Mouse (Mus musculus): ENCODE measurements at regions not wholly inside any gene's neighbourhood (a gene's known extent, or its start where the extent isn't known, plus 50 kb on each side); places are given as distances from the start of the nearest gene placed in this dataset.

- 89% methylated on average over 4 of the region's 4 CpGs for WGBS
- Histone ChIP-seq H3K4me1 (ENCODE audit: control insufficient read depth, insufficient read depth, low read depth, low read length) (no peaks in the 10 kb centered on the region), H3K36me3 (ENCODE audit: control insufficient read depth, insufficient read depth, low read length) (no peaks in the 10 kb centered on the region), H3K9me3 (ENCODE audit: control insufficient read depth, low read length) (no peaks in the 10 kb centered on the region), H3K9ac (ENCODE audit: low read depth, low read length) (no peak overlapping the region), H3K4me3 (ENCODE audit: low read length) (no peak overlapping the region), H3K4me2 (ENCODE audit: low read length) (no peak overlapping the region), H3K27ac (ENCODE audit: low read depth, low read length) (no peak overlapping the region), H3K27me3 (replicated peaks; ENCODE audit: control insufficient read depth, insufficient read depth, low read length) (no peaks in the 10 kb centered on the region)
- ATAC-seq = no peak
These were observed 543.9 kb downstream of the Plcl1 start for GRCm38 (mm10) chr1:55949606-55950005.

- no peak for ATAC-seq
- no peaks in the 10 kb centered on the region for H3K27me3 ChIP-seq (replicated peaks; ENCODE audit: control insufficient read depth, insufficient read depth, low read length)
- H3K9me3 ChIP-seq (ENCODE audit: control insufficient read depth, low read length) = no peaks in the 10 kb centered on the region
- WGBS = 86% methylated on average over 11 of the region's 11 CpGs
- H3K4me1 ChIP-seq (ENCODE audit: control insufficient read depth, insufficient read depth, low read depth, low read length) = no peaks in the 10 kb centered on the region
- H3K36me3 ChIP-seq (ENCODE audit: control insufficient read depth, insufficient read depth, low read length) = no peaks in the 10 kb centered on the region
- no peak overlapping the region for H3K4me2 ChIP-seq (ENCODE audit: low read length)
- no peak overlapping the region for H3K9ac ChIP-seq (ENCODE audit: low read depth, low read length)
- no peak overlapping the region for H3K4me3 ChIP-seq (ENCODE audit: low read length)
- no peak overlapping the region for H3K27ac ChIP-seq (ENCODE audit: low read depth, low read length)
These were observed 552.2 kb downstream of the Plcl1 start for GRCm38 (mm10) chr1:55957804-55958445.

- Histone ChIP-seq H3K4me2 (ENCODE audit: low read length) (no peak overlapping the region), H3K27ac (ENCODE audit: low read depth, low read length) (no peak overlapping the region), H3K36me3 (ENCODE audit: control insufficient read depth, insufficient read depth, low read length) (no peaks in the 10 kb centered on the region), H3K9me3 (ENCODE audit: control insufficient read depth, low read length) (no peaks in the 10 kb centered on the region), H3K9ac (ENCODE audit: low read depth, low read length) (no peak overlapping the region), H3K27me3 (replicated peaks; ENCODE audit: control insufficient read depth, insufficient read depth, low read length) (no peaks in the 10 kb centered on the region), H3K4me3 (ENCODE audit: low read length) (no peak overlapping the region), H3K4me1 (ENCODE audit: control insufficient read depth, insufficient read depth, low read depth, low read length) (no peaks in the 10 kb centered on the region)
- peak; percentile 82 for ATAC-seq
- WGBS = 13% methylated on average over 6 of the region's 6 CpGs
These were observed 554.6 kb downstream of the Plcl1 start for GRCm38 (mm10) chr1:55960291-55960690.

DNA sequence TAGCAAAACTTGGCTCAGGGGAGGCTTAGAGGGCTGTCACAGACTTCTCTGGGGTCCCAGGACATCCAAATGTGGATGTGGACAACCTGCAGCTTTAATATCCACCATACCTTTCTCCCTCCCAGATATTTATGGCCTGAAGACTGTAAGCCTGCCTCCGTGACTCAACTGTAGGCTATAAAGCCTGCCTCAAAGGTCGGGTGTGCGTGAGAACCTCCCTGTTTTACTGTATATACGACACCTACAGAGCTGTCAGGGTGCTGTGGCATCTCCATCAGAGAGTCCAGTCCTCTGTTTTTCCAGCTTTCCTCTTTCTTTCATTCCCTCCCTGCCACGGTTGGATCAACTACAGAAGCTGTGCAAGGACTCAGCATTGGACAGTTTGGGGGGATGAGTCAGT lies 558.1 kb downstream of the Plcl1 start:
- Histone ChIP-seq H3K36me3 (ENCODE audit: control insufficient read depth, insufficient read depth, low read length) (no peaks in the 10 kb centered on the region), H3K4me1 (ENCODE audit: control insufficient read depth, insufficient read depth, low read depth, low read length) (no peaks in the 10 kb centered on the region), H3K9me3 (ENCODE audit: control insufficient read depth, low read length) (no peaks in the 10 kb centered on the region), H3K4me2 (ENCODE audit: low read length) (no peak overlapping the region), H3K27me3 (replicated peaks; ENCODE audit: control insufficient read depth, insufficient read depth, low read length) (no peaks in the 10 kb centered on the region), H3K9ac (ENCODE audit: low read depth, low read length) (no peak overlapping the region), H3K27ac (ENCODE audit: low read depth, low read length) (no peak overlapping the region), H3K4me3 (ENCODE audit: low read length) (no peak overlapping the region)
- WGBS = 89% methylated on average over 5 of the region's 5 CpGs
- no peak for ATAC-seq

DNA sequence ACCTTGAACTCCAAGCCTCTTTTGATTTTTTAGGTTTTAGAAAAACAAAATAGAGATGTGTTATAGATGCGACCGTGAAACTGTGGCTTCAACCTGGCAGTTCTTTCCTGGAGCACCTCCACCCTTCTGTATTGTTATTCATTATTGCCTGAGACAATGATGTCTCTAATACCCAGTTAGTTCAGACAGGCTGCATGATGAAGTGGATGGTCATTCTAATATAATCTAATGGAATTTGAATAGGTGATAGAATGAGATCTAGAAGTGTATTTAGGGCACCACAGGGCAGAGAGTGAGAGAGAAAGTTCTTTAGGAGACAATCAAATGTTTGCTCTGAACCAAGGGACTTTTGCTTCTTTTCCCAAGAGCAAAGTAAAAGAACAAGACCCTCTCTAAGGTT lies 560.6 kb downstream of the Plcl1 start:
- Histone ChIP-seq H3K27ac (ENCODE audit: low read depth, low read length) (no peak overlapping the region), H3K9me3 (ENCODE audit: control insufficient read depth, low read length) (no peaks in the 10 kb centered on the region), H3K4me1 (ENCODE audit: control insufficient read depth, insufficient read depth, low read depth, low read length) (no peaks in the 10 kb centered on the region), H3K9ac (ENCODE audit: low read depth, low read length) (no peak overlapping the region), H3K36me3 (ENCODE audit: control insufficient read depth, insufficient read depth, low read length) (no peaks in the 10 kb centered on the region), H3K27me3 (replicated peaks; ENCODE audit: control insufficient read depth, insufficient read depth, low read length) (no peaks in the 10 kb centered on the region), H3K4me3 (ENCODE audit: low read length) (no peak overlapping the region), H3K4me2 (ENCODE audit: low read length) (no peak overlapping the region)
- WGBS = 87% methylated on average over 2 of the region's 2 CpGs
- no peak for ATAC-seq

- no peak for ATAC-seq
- WGBS = 88% methylated on average over 7 of the region's 7 CpGs
These were observed 562.1 kb downstream of the Plcl1 start for GRCm38 (mm10) chr1:55967869-55968268.

GRCm38 (mm10) chr1:55977796-55978195 lies 572.1 kb downstream of the Plcl1 start:
- H3K27me3 ChIP-seq (replicated peaks; ENCODE audit: control insufficient read depth, insufficient read depth, low read length) = no peaks in the 10 kb centered on the region
- no peak overlapping the region for H3K9ac ChIP-seq (ENCODE audit: low read depth, low read length)
- H3K4me2 ChIP-seq (ENCODE audit: low read length) = no peak overlapping the region
- no peaks in the 10 kb centered on the region for H3K36me3 ChIP-seq (ENCODE audit: control insufficient read depth, insufficient read depth, low read length)
- ATAC-seq = no peak
- H3K9me3 ChIP-seq (ENCODE audit: control insufficient read depth, low read length) = no peaks in the 10 kb centered on the region
- no peak overlapping the region for H3K4me3 ChIP-seq (ENCODE audit: low read length)
- no peaks in the 10 kb centered on the region for H3K4me1 ChIP-seq (ENCODE audit: control insufficient read depth, insufficient read depth, low read depth, low read length)
- WGBS = 85% methylated on average over 3 of the region's 3 CpGs
- no peak overlapping the region for H3K27ac ChIP-seq (ENCODE audit: low read depth, low read length)

More at GRCm38 (mm10) chr1:55967869-55968268, 562.1 kb downstream of the Plcl1 start:
- H3K4me3 ChIP-seq (ENCODE audit: low read length) = no peak overlapping the region
- H3K9ac ChIP-seq (ENCODE audit: low read depth, low read length) = no peak overlapping the region
- no peak overlapping the region for H3K4me2 ChIP-seq (ENCODE audit: low read length)
- H3K27me3 ChIP-seq (replicated peaks; ENCODE audit: control insufficient read depth, insufficient read depth, low read length) = no peaks in the 10 kb centered on the region
- no peaks in the 10 kb centered on the region for H3K9me3 ChIP-seq (ENCODE audit: control insufficient read depth, low read length)
- H3K27ac ChIP-seq (ENCODE audit: low read depth, low read length) = no peak overlapping the region
- no peaks in the 10 kb centered on the region for H3K36me3 ChIP-seq (ENCODE audit: control insufficient read depth, insufficient read depth, low read length)
- H3K4me1 ChIP-seq (ENCODE audit: control insufficient read depth, insufficient read depth, low read depth, low read length) = no peaks in the 10 kb centered on the region

GRCm38 (mm10) chr1:55983522-55984066 lies 577.9 kb downstream of the Plcl1 start:
- Histone ChIP-seq H3K4me2 (ENCODE audit: low read length) (no peak overlapping the region), H3K27ac (ENCODE audit: low read depth, low read length) (no peak overlapping the region), H3K4me1 (ENCODE audit: control insufficient read depth, insufficient read depth, low read depth, low read length) (no peaks in the 10 kb centered on the region), H3K9me3 (ENCODE audit: control insufficient read depth, low read length) (no peaks in the 10 kb centered on the region), H3K4me3 (ENCODE audit: low read length) (no peak overlapping the region), H3K9ac (ENCODE audit: low read depth, low read length) (no peak overlapping the region), H3K36me3 (ENCODE audit: control insufficient read depth, insufficient read depth, low read length) (no peaks in the 10 kb centered on the region), H3K27me3 (replicated peaks; ENCODE audit: control insufficient read depth, insufficient read depth, low read length) (no peaks in the 10 kb centered on the region)
- peak; percentile 74 for ATAC-seq
- 61% methylated on average over 5 of the region's 5 CpGs for WGBS

GRCm38 (mm10) chr1:55997074-55997473 lies 591.4 kb downstream of the Plcl1 start:
- ATAC-seq = no peak
- Histone ChIP-seq H3K9me3 (ENCODE audit: control insufficient read depth, low read length) (no peaks in the 10 kb centered on the region), H3K4me2 (ENCODE audit: low read length) (no peak overlapping the region), H3K27ac (ENCODE audit: low read depth, low read length) (no peak overlapping the region), H3K36me3 (ENCODE audit: control insufficient read depth, insufficient read depth, low read length) (no peaks in the 10 kb centered on the region), H3K27me3 (replicated peaks; ENCODE audit: control insufficient read depth, insufficient read depth, low read length) (no peaks in the 10 kb centered on the region), H3K4me1 (ENCODE audit: control insufficient read depth, insufficient read depth, low read depth, low read length) (no peaks in the 10 kb centered on the region), H3K4me3 (ENCODE audit: low read length) (no peak overlapping the region), H3K9ac (ENCODE audit: low read depth, low read length) (no peak overlapping the region)
- WGBS = 91% methylated on average over 6 of the region's 6 CpGs
